Mouse (Mus musculus): ENCODE measurements around the gene Ubl3.

The Ubl3 gene

GRCm38 (mm10) chr5:148468626-148469441 is 83.8 kb downstream of the Ubl3 start:
- no peak for DNase-seq

DNA sequence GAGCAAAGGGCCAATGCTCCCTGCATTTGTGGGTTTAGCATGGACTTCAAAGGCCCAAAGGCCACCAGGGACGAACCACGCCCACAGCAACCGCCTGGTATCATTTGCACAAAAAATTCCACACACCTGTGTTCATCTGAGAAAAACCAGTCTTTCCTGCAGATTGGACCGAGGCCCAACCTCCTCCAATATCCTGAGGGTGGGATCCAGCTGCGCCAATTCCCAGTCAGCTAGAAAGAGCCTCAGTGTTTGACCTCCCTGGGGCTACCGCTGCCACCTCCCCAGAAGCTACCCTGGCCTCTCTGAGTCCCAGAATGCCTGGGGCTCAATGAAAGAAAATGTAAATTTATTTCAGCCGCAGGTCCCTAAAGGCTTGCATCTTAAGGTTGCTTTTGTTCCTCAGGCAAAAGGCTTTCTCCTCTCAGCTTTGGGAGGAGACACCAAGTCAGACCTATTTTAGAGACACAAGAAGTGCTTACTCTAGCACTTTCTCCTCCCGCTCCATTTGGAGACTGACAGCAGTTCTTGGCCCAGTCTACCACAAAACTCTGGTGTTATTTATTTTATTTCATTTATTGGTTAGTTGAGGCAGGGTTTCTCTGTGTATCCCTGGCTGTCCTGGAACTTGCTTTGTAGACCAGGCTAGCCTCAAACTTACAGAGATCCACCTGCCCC is 85.5 kb downstream of the Ubl3 start:
- no peak for DNase-seq

DNA sequence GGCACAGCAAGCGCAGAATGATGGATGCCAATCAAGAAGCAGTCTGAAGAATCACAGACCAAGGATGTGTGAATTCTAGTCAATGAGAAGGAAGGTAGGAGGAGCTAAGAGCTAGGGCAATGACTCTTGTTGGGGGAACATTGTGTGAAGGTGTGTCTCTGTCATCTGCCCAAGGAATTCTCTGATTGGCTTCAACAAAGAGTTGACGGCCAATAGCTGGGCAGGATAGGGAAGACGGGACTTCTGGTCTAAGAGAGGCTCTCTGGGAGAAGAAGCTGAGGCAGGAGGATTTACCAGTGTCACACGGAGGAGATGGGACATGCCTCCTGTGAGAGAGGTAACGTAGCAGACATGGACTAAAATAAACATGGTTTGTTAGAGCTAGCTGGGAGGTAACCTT is 86.5 kb downstream of the Ubl3 start:
- no peak for DNase-seq

GRCm38 (mm10) chr5:148465091-148465490 is 87.5 kb downstream of the Ubl3 start:
- no peak for DNase-seq

DNA sequence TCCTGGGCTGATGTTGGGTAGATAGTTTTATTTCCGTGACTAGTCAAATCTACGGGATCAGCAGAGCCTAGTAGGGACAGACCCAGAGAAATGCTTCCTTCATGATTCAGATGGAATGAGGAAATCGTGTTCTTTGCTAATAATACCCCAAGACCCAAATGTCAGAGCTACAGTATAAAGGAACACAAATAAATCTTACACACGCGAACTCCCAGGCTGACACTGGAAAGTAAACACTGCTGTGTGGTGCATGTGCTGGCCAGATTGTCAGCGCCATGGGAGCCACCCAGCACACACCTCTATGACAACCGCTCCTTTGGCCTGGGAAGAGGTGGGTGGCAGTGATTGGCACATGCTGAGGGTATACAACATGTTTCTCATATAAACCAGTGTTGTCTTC is 88.1 kb downstream of the Ubl3 start:
- no peak for DNase-seq

DNA sequence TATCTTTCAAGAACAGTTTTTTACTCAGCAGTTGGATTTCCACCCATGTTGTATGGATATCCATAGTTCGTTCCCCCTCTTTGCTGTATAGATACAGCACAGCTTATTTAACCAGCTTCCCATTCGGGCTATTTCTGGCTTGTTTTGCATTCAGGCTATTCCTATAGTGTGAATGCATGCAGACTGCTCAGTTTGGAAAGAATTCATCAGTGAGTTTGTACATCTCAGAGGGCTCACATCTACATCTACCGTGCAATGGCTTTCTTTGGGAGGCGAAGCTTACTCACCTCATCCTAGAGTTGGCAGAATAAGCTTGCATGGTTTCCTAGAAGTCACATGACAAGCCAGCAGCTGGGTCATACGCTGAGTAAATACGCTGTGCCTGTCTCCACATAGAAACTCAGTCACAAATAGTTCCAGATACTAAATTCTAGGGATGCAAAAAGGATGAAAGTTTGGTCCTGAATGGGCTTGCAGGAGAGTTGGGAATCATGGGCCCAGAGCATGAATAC is 88.8 kb downstream of the Ubl3 start:
- DNase-seq = no peak
